Mouse (Mus musculus): Measurements from ENCODE around the gene Trappc5. TPM values are rescaled to one million over a fixed set of nuclear protein-coding genes. Genes with fewer than 3 reads are reported as not detected.
A peak's percentile ranks its signal among the peaks of the same experiment; 100 is the strongest.

The Trappc5 gene
- 48.3 and 61.2 TPM in 2 replicates for total RNA-seq (2017)

DNA sequence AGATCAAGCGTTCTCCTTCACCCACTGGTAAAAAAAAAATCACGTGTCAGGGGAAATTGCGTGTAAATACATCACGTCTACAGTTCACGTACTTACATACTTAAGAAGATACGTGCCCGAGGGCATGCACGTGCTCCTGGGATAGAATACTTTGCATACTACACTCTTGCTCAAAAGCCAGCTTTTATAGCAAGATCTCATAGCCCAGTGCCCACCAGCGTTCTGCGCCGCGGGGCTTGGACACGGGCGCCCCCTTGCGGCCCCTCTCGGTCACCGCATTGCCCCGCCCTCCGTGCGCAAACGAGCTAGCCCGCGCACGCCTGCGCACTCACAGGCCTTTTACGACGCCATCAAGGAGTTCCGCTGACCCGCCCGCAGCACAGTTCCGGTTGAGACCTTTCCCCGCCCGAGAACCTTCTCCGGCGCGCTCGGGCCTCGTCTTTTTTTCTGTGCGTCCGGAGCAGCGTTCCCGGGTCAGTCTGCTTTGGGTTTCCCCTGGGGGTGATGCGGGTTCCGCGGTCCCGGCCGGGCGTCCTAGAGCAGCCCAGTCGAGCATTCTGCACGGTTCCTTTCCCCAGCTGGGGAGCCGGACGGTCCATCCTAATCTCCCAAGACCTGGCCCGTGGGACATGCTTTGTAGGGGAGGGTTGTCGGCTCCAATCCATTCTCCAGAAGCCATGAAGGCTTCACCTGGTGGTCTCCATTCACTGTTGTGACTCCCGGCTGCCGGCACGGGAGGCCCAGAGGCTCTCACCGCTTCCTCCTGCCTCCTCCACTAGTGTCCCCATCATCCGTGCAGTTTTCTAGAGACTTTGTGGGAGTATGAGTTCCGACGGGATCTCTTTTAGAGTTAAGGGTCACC, at the start of gene Trappc5:
Gene Trappc5 (plus strand): TSS at position 169 of the 862 bp plus-strand sequence.
- peak; percentile 63 to 74 for ATAC-seq (replicated peaks in 1 of 2; ENCODE audit: insufficient read depth in 1 of 2, low FRiP score in 2 of 2, low TSS enrichment in 1 of 2, low read depth in 1 of 2, poor library complexity in 2 of 2, severe bottlenecking in 2 of 2)

DNA sequence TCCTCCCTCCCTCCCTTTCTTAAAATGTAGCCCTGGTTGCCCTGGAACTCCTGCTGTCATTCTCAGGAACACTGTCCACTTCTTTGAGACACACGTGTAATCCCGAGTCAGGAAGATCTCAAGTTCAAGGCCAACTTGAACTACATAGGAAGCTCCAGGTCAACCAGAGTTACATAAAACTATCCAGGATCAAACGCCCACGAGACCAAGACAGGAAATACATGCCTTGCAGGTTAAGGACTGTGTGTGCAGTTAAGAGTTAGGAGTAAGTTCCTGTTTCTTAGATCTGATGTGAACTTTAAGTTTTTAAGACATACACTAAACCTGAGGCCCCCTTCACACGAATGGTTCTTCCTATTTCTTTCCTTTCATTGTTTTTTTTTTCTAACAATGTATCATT, 49.1 kb upstream of the Trappc5 start:
- peak in 1 of 2 experiments; percentile 18; a peak in 2 of 4 replicates for ATAC-seq (replicated peaks in 1 of 2; ENCODE audit: insufficient read depth in 1 of 2, low FRiP score in 2 of 2, low TSS enrichment in 1 of 2, low read depth in 1 of 2, poor library complexity in 2 of 2, severe bottlenecking in 2 of 2)

DNA sequence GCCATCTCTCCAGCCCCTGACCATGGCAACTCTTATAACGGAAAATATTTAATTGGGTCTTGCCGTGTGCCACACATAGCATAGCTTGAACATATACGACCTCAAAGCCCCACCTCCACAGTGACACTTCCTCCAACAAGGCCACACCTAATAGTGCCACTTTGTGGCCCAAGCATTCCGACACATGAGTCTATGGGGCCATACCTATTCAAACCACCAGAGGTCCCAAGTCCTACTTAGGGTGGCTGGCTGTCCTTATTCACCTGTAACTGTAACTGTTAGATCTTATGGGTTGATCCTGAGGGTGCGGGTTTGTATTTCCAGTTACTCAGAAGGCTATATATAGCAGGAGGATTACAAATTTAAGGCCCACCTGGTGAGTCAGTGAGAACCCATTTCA, 48.1 kb upstream of the Trappc5 start:
- peak in 1 of 2 experiments; percentile 25; a peak in 1 of 4 replicates for ATAC-seq (replicated peaks in 1 of 2; ENCODE audit: insufficient read depth in 1 of 2, low FRiP score in 2 of 2, low TSS enrichment in 1 of 2, low read depth in 1 of 2, poor library complexity in 2 of 2, severe bottlenecking in 2 of 2)

DNA sequence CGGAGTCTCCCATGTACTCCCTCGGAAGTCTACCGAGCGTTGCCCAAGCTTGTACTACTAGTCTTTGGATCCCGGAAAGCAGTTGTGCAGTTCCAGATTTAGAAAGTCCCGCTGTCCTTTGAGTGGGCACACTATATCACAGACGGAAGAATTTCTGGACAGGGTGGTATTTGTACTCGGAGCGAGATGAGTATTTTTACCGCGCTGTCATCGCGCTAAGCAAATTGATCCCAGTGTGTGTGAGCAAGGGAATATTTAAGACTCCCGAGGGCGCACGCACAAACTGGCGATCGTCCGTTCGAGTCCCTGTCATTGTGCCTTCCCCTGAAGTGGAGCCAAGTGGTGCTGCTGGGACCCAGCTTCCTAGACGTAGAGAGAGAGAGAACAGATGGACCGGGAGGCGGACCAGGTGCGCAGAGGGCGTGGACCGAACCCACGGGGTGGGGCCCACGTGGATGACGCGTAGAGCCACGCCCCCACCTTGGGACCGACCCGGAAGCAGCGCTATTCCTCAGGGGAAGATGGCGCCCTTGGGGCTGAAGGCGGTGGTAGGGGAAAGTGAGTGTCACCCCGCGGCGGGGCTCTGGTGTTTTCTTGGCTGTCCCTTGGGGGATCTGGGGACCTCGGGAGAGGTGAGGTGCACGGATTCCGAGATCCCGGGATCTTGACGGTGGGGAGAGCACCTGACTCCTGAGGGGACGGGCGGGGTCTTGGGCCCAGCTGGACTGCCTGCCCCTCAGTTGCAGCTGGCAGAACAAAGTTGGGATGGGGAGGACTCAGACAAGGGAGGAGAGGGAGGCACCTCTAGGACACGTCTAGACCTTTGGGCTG, 45.2 kb upstream of the Trappc5 start, which contains the start of gene Stxbp2:
Gene Stxbp2 (plus strand): TSS at position 309 of the 831 bp plus-strand sequence.
- peak; percentile 90 to 91 for ATAC-seq (replicated peaks in 1 of 2; ENCODE audit: insufficient read depth in 1 of 2, low FRiP score in 2 of 2, low TSS enrichment in 1 of 2, low read depth in 1 of 2, poor library complexity in 2 of 2, severe bottlenecking in 2 of 2)

DNA sequence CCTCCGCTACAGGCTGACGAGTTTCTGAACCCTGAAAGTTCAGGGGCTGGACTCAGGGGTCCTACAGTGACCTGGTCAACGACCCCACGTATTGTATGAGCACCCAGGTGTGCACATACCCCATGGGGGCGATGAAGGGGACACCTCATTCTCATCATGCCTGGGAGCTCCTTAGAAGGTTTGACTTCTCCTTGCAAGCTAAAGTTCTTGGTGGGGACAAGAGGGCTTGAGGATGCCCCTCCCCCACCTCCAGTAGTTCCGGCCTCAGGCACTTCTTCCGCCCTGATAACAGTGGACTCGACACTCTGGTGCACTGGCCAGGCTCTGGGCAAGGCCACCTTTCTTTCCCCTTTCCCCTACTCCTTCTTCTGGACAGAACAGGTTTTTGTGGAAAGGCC, 44.6 kb upstream of the Trappc5 start:
- peak; percentile 30 to 54; a peak in 3 of 4 replicates for ATAC-seq (replicated peaks in 1 of 2; ENCODE audit: insufficient read depth in 1 of 2, low FRiP score in 2 of 2, low TSS enrichment in 1 of 2, low read depth in 1 of 2, poor library complexity in 2 of 2, severe bottlenecking in 2 of 2)

DNA sequence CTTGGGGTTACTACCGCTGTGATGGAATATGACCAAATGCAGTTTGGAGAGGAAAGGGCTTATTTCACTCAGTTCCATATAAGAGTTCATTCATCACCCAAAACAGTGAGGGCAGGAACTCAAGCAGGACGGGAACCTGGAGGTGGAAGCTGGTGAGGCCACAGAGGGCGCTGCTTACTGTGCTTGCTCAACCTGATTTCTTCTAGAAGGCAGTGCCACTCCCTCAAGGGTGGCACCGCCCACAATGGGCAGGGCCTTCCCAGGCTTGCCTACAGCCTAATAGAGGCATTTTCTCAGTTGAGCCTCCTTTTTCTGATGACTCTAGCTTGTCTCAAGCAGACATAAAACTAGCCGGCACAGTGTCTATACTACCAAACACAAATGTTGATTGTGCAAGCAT, 30.3 kb upstream of the Trappc5 start:
- ATAC-seq (replicated peaks in 1 of 2; ENCODE audit: insufficient read depth in 1 of 2, low FRiP score in 2 of 2, low TSS enrichment in 1 of 2, low read depth in 1 of 2, poor library complexity in 2 of 2, severe bottlenecking in 2 of 2), result peak; percentile 91 to 92

DNA sequence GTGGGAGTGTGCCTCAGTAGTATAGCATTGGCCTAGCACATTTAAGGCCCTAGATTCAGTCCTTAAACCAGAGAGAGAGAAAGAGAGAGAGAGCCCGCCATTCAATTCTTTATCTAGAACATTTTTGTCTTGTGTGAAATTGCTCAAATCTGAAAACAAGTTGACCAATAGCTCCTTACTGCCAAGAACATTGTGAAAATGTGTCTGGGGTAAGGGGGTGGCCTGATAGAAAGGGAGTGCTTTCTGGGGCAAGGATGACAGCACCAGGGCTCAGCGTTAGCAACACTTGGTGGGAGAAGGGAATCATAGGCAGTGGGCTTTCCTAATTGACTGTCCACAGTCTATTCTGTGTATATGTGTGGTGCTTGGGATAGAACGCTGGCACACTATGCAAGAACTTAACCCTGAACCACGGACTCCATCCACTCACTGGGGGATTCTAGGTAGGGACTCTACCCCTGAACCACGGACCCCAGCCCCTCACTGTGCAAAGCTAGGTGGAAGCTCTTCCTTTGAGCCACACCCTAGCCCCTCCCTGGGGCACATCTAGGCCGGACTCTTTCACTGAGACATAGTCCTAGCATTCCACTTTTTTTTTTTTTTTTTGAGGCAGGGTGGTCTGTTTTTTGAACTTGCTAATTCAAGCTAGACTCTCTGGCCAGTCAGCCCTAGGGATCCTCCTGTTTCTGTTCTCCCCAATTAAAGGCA, 29.1 kb upstream of the Trappc5 start:
- no peak; a peak in 1 of 4 replicates for ATAC-seq (replicated peaks in 1 of 2; ENCODE audit: insufficient read depth in 1 of 2, low FRiP score in 2 of 2, low TSS enrichment in 1 of 2, low read depth in 1 of 2, poor library complexity in 2 of 2, severe bottlenecking in 2 of 2)

DNA sequence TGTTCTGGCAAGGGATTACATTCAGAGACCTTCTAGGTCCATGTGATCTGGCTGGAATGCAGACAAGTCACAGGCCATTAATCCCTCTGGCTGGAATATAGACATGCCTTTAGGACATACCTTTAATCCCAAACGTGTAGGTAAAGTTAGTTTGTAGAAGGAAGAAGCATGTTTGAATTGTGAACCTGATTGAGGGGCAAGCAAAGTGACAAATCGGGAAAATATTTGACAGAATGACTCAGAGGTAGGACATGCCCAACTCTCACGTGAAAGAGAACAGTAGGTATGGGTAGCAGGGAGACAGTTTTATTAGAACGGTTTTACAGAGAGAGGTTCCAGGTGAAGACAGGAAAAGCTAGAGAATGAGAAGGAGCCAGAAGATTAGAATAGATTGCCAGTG, 28.5 kb upstream of the Trappc5 start:
- ATAC-seq (replicated peaks in 1 of 2; ENCODE audit: insufficient read depth in 1 of 2, low FRiP score in 2 of 2, low TSS enrichment in 1 of 2, low read depth in 1 of 2, poor library complexity in 2 of 2, severe bottlenecking in 2 of 2), result no peak

DNA sequence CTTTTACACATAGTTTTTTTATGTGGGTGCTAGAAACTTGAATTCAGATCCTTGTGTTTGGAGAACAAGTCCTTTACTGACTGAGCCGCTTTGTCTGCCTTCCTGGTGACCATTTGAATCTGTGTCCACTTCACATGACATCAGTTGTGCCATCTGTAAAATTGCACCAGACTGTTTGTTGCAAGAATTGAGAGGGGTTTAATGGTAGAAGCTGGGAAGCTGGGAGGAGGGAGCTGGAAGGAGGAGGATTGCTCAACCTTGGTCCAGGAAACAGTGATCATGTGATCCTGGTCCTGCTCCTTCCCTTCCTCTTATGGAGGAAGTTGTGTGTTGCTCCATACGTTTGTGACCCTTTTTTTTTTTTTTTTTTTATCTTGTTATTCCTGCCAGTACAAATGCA, 27.8 kb upstream of the Trappc5 start:
- peak in 1 of 2 experiments; percentile 26; a peak in 2 of 4 replicates for ATAC-seq (replicated peaks in 1 of 2; ENCODE audit: insufficient read depth in 1 of 2, low FRiP score in 2 of 2, low TSS enrichment in 1 of 2, low read depth in 1 of 2, poor library complexity in 2 of 2, severe bottlenecking in 2 of 2)

DNA sequence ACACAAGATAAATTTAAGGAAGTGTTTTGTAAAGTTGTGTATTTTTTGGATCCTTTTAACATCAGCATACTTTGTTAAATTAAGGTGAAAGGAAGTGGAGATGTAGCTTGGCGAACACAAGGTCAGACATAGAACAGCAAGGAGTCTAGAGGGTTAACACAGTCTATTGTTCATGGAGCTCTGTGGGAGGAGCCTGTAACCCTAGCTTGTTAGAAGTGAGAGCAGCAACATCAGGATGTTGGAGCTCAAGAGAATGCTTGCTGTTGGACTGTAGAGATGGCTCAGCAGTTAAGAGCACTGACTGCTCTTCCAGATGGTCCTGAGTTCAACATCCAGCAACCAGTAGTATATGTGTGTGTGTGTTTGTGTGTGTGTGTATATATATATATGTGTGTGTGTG, 27.1 kb upstream of the Trappc5 start:
- peak; percentile 20 to 35; a peak in 1 of 4 replicates for ATAC-seq (replicated peaks in 1 of 2; ENCODE audit: insufficient read depth in 1 of 2, low FRiP score in 2 of 2, low TSS enrichment in 1 of 2, low read depth in 1 of 2, poor library complexity in 2 of 2, severe bottlenecking in 2 of 2)

DNA sequence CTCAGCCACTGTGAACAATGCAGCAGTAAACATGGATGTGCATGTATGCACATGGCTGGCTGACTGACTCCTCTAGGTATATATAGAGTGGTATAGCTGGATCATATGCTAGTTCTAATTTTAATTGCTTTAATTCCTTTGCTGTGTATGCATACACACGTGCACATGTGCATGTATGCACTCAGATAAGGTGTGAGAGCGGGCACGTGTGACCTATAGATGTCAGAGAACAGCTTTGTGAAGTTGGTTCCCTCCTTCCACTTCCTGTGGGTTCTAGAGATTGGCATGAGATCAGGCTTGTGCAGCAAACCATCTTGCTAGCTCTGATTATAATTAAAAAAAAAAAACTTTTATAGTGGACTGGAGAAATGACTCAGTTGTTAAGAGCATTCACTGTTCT, 23.3 kb upstream of the Trappc5 start:
- no peak for ATAC-seq (replicated peaks in 1 of 2; ENCODE audit: insufficient read depth in 1 of 2, low FRiP score in 2 of 2, low TSS enrichment in 1 of 2, low read depth in 1 of 2, poor library complexity in 2 of 2, severe bottlenecking in 2 of 2)

DNA sequence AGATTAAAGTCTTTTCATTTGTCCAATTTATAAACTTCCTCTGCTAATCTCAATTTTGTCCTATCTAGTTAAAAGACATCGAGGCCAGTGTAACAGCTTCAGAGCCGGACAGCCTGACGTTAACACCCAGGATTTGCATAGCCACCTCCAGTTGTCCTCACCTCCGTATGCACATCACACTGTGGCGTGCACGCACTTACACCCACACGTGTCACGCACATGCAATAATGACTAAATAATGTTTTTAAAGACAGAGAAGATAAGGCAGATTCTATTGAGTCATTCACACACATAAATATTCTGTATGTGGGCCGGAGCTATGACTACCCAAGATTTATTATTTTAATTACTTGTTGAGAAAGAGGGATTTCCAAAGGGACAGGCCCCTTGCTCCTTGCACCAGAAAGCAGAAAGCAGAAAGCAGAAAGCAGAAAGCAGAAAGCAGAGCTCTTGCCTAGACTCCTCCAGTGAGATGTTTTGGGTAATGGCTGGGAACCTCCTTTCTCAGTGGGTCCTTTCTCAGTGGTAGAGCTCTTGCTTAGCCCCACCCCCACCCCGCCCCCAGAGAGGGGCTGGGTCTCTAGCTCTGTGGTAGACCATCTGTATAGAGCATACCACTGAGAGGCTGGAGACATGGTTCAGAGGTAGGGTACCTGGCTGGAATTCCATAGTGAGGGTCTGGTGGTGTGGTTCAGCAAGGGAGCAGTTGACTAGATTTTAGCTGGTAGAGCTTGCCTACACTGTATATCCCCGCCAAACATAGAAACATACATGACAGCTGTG, 21.2 kb upstream of the Trappc5 start:
- no peak for ATAC-seq (replicated peaks in 1 of 2; ENCODE audit: insufficient read depth in 1 of 2, low FRiP score in 2 of 2, low TSS enrichment in 1 of 2, low read depth in 1 of 2, poor library complexity in 2 of 2, severe bottlenecking in 2 of 2)

DNA sequence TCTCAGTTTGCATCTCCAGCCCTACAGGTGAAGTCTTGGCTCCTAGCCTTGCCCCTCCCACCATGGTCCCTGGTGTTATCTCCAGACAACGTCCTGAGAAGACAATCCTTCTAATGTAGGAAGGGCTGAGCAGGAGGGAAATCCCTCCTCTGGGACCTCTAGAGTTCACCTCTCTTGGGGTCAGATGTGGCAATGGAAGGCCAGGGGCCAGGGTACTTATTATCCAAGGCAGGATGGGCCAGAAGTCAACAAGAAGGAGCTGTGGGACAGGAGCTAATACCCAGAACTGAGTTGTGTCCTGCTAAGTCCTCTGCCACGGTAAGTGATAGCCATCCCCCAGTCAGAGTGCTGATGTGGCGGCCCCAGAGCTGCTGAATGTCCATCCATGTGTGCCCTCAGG, 20.6 kb upstream of the Trappc5 start, which contains the start of gene Retn:
Gene Retn (plus strand): TSS at position 245 of the 400 bp plus-strand sequence.
- no peak for ATAC-seq (replicated peaks in 1 of 2; ENCODE audit: insufficient read depth in 1 of 2, low FRiP score in 2 of 2, low TSS enrichment in 1 of 2, low read depth in 1 of 2, poor library complexity in 2 of 2, severe bottlenecking in 2 of 2)

DNA sequence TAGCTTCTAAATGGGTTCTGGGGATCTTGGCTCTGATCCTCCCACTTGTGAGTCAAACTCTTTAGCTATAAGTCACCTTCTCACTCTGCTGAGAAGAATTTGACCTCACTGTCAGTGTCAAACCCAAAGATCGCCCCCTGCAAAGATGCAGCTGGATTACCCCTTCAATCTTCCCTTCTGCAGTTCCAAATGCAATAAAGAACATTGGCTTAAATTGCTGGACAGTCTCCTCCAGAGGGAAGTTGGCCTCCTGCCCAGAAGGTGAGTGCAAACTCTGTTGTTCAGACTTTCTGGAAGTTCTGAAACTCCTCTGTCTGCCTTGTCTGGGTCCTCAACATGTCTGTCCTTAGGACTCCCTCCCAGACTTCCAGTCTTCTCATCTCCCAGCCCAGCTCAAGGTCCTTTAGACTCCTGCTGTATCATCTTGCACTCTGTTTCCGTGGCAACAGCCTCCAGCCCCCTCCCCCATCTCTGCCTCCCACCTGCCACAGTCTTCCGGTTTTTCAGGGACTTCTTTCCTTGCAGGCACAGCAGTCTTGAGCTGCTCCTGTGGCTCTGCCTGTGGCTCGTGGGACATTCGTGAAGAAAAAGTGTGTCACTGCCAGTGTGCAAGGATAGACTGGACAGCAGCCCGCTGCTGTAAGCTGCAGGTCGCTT, 19.2 kb upstream of the Trappc5 start:
- peak; percentile 20 to 23; a peak in 3 of 4 replicates for ATAC-seq (replicated peaks in 1 of 2; ENCODE audit: insufficient read depth in 1 of 2, low FRiP score in 2 of 2, low TSS enrichment in 1 of 2, low read depth in 1 of 2, poor library complexity in 2 of 2, severe bottlenecking in 2 of 2)

DNA sequence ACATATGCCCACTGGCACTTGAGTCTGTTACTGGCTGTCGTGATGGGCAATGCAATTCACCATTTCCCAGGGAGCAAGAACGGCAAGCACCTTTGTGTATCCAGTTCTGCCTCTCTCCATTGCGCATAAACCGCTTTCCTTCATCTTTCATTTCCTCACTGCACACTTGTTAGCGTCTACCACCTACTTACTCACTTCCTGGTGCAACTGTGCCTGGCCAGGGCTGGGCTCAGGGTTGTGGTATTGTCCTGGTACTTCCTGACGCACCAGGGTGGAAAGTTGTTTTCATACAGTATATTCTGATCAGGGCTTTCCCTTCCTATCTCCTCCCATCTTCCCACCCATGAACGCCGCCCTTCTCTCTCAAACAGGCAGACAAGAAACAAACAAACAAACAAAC, 15.2 kb upstream of the Trappc5 start:
- ATAC-seq (replicated peaks in 1 of 2; ENCODE audit: insufficient read depth in 1 of 2, low FRiP score in 2 of 2, low TSS enrichment in 1 of 2, low read depth in 1 of 2, poor library complexity in 2 of 2, severe bottlenecking in 2 of 2), result peak; percentile 42 to 52; a peak in 3 of 4 replicates

DNA sequence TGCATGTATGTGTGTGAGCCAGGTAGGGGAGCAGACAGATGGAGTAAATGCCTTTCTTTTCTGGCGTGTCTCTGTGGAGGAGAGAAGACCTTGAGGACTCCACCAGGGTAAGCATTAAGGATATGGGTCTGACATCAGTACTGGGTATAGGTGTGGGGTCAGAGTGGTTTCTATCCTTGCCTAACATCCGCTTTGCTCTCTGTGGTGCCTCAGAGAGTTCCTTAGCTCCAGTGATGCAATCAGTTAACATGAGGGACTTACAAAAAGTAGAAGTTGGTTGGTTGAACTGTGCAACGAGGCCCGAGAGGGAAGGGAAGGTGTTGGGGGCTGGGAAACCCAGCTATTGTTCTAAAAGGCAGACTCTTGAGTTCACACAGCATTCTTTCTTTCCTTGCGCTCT, 11.7 kb upstream of the Trappc5 start:
- peak; percentile 78 to 90 for ATAC-seq (replicated peaks in 1 of 2; ENCODE audit: insufficient read depth in 1 of 2, low FRiP score in 2 of 2, low TSS enrichment in 1 of 2, low read depth in 1 of 2, poor library complexity in 2 of 2, severe bottlenecking in 2 of 2)
